Comparison of ENCODE assay signal across 19 mouse cellular contexts in genomic region chr1:92028158-92028557, GRCm38 (mm10).
A peak's percentile ranks its signal among the peaks of the same experiment; 100 is the strongest.
DNase-seq lines count a peak whose midpoint lies in the region; TF ChIP-seq lines count a peak whose summit lies in the region.
"Had no signal": no experiment of that assay in that cellular context is flagged by ENCODE, and none has a peak within 500 bp of the region (broad histone marks: within the 10 kb centered on the region; RNA-seq: fewer than 3 reads in every experiment).

No protein-coding gene starts in this region.

- no peak overlapping the region for H3K27ac ChIP-seq in cerebellum, adult 2 months (ENCODE audit: insufficient read depth, low read length)
- peak overlapping the region; percentile 23; the same call in 1 of the 2 replicates for H3K27ac ChIP-seq in layer of hippocampus, adult 2 months
- H3K27ac ChIP-seq: forebrain, embryonic 10.5 days; kidney, postnatal 0 days; stomach, postnatal 0 days had no signal

- TF ChIP-seq POLR2A in cerebellum, adult 2 months (IDR thresholded peaks at IDR 0.05; ENCODE audit: borderline replicate concordance, insufficient read depth, low read length) = no peak

- no peaks in the 10 kb centered on the region for H3K27me3 ChIP-seq in cerebellum, adult 2 months (ENCODE audit: control insufficient read depth, insufficient read depth, low read length)

- H3K4me1 ChIP-seq in cerebellum, adult 2 months (ENCODE audit: control insufficient read depth, insufficient read depth, low read length) = peaks cover 18% of the 10 kb centered on the region
- H3K4me1 ChIP-seq: forebrain, embryonic 10.5 days had no signal

- DNase-seq in cerebellum, postnatal 10 days = peak; percentile 36 to 47
- DNase-seq in cerebellum, adult 2 months = no peak
- DNase-seq in layer of hippocampus, adult 2 months (ENCODE audit: low spot score in 2 of 2) = no peak
- DNase-seq in layer of hippocampus, postnatal 36 days = no peak
- peak; percentile 42 to 48 for DNase-seq in adrenal gland, postnatal 36 days
- DNase-seq in heart, postnatal 10 days = peak; percentile 60 to 66
- no peak for DNase-seq in lung, postnatal 25 days (ENCODE audit: low spot score)
- no peak for DNase-seq in natural killer cell, adult 2 months (ENCODE audit: low spot score in 2 of 2)
- DNase-seq: cerebellum, adult 18-20 months; kidney, adult 18-20 months; left cerebral cortex, postnatal 4 days; liver; lung, adult 18-20 months; lung, postnatal 14 days; right cerebral cortex, postnatal 25 days; thymus, postnatal 25 days had no signal

- WGBS in cerebellum, adult 2 months = 24% methylated on average over 2 of the region's 2 CpGs

- H3K4me3 ChIP-seq in cerebellum, adult 2 months (replicated peaks; ENCODE audit: insufficient read depth, low read depth, low read length) = no peak overlapping the region
- no peak overlapping the region for H3K4me3 ChIP-seq in layer of hippocampus, adult 2 months
- H3K4me3 ChIP-seq: forebrain, embryonic 10.5 days had no signal

- TF ChIP-seq CTCF in cerebellum, adult 2 months (IDR thresholded peaks at IDR 0.05; ENCODE audit: borderline replicate concordance, insufficient read depth, low read depth, low read length) = no peak
- TF ChIP-seq CTCF in layer of hippocampus, adult 2 months (conservative IDR thresholded peaks at IDR 0.05) = no peak

- intact Hi-C loops in heart, postnatal 10 days (cut with DNase I) = no loop called here

Comparison
In these comparisons a context has a peak if more than half of its experiments do, and no peak if none do; other contexts are left out.
1. DNase-seq: peak in cerebellum, postnatal 10 days (2 of 2), adrenal gland, postnatal 36 days (2 of 2) and heart, postnatal 10 days (2 of 2); none in cerebellum, adult 2 months (0 of 2), layer of hippocampus, adult 2 months (0 of 2), layer of hippocampus, postnatal 36 days (0 of 2), lung, postnatal 25 days (single experiment) and natural killer cell, adult 2 months (0 of 2).